Mouse (Mus musculus) kidney, postnatal 10 days (tissue): Measurements from ENCODE around the gene Nt5m.
"Not testable (repeated sequence)": the region's sequence is repeated elsewhere in the genome, so short reads cannot be mapped to it uniquely, and the experiment has no call there.

Experiments
- DNase-seq: peaks from one replicate; pipeline ENCODE4 v3.0.0; 2021; ENCODE audit warnings: mixed read lengths

Gene Nt5m

GRCm38 (mm10) chr11:59839008-59839458 is at the start of gene Nt5m:
TSS of gene Nt5m (plus strand) at chr11:59839447.
- DNase-seq, result peak; percentile 97

GRCm38 (mm10) chr11:59793390-59793789 is 45.9 kb upstream of the Nt5m start:
- no peak for DNase-seq

- no peak for DNase-seq
These were observed 38.8 kb upstream of the Nt5m start for GRCm38 (mm10) chr11:59800412-59800811.

GRCm38 (mm10) chr11:59801881-59802280 is 37.4 kb upstream of the Nt5m start:
- DNase-seq, result no peak

GRCm38 (mm10) chr11:59803516-59803915 is 35.7 kb upstream of the Nt5m start:
- DNase-seq, result no peak

- DNase-seq, result no peak
These were observed 34.7 kb upstream of the Nt5m start for GRCm38 (mm10) chr11:59804409-59805110.

GRCm38 (mm10) chr11:59805256-59805655 is 34.0 kb upstream of the Nt5m start:
- DNase-seq, result no peak

GRCm38 (mm10) chr11:59805656-59806055 is 33.6 kb upstream of the Nt5m start:
- DNase-seq, result no peak

GRCm38 (mm10) chr11:59808170-59808960 is 30.9 kb upstream of the Nt5m start:
- no peak for DNase-seq

GRCm38 (mm10) chr11:59809071-59809669 is 30.1 kb upstream of the Nt5m start:
- DNase-seq, result peak; percentile 42

GRCm38 (mm10) chr11:59809670-59810474 is 29.4 kb upstream of the Nt5m start, which contains the start of gene Flcn:
TSS of gene Flcn (minus strand) at chr11:59810016.
- peak; percentile 90 for DNase-seq

GRCm38 (mm10) chr11:59810480-59811158 is 28.6 kb upstream of the Nt5m start:
- DNase-seq, result no peak

- DNase-seq, result no peak
These were observed 28.0 kb upstream of the Nt5m start for GRCm38 (mm10) chr11:59811211-59811610.

GRCm38 (mm10) chr11:59813276-59813675 is 26.0 kb upstream of the Nt5m start:
- DNase-seq, result no peak

GRCm38 (mm10) chr11:59814311-59814710 is 24.9 kb upstream of the Nt5m start:
- DNase-seq, result no peak

- DNase-seq, result no peak
These were observed 24.3 kb upstream of the Nt5m start for GRCm38 (mm10) chr11:59814936-59815335.

- DNase-seq, result no peak
These were observed 23.7 kb upstream of the Nt5m start for GRCm38 (mm10) chr11:59815482-59816065.

GRCm38 (mm10) chr11:59817916-59818315 is 21.3 kb upstream of the Nt5m start:
- no peak for DNase-seq

GRCm38 (mm10) chr11:59821625-59822024 is 17.6 kb upstream of the Nt5m start:
- no peak for DNase-seq

GRCm38 (mm10) chr11:59837789-59838188 is 1.5 kb upstream of the Nt5m start:
- DNase-seq, result not testable (repeated sequence)

GRCm38 (mm10) chr11:59838426-59838825 is 821 bp upstream of the Nt5m start:
- no peak for DNase-seq
